Mouse (Mus musculus): Measurements from ENCODE around the gene Ost4.
"Not testable (repeated sequence)": the region's sequence is repeated elsewhere in the genome, so short reads cannot be mapped to it uniquely, and the experiment has no call there.

Gene Ost4

GRCm38 (mm10) chr5:30901860-30902259 is 5.7 kb downstream of the Ost4 start:
- DNase-seq (ENCODE audit: low read depth, low spot score), result no peak

GRCm38 (mm10) chr5:30890375-30890774 is 17.2 kb downstream of the Ost4 start:
- no peak for DNase-seq (ENCODE audit: low read depth, low spot score)

- peak; percentile 47 for DNase-seq (ENCODE audit: low read depth, low spot score)
Observed at GRCm38 (mm10) chr5:30889088-30889754, 18.4 kb downstream of the Ost4 start.

- peak; percentile 85 for DNase-seq (ENCODE audit: low read depth, low spot score)
Observed at GRCm38 (mm10) chr5:30888337-30889087, 19.1 kb downstream of the Ost4 start, which contains the start of gene Agbl5. Agbl5 (plus strand) TSS chr5:30888694.

GRCm38 (mm10) chr5:30887858-30888336 is 19.7 kb downstream of the Ost4 start:
- DNase-seq (ENCODE audit: low read depth, low spot score), result peak; percentile 85

GRCm38 (mm10) chr5:30887331-30887761 is 20.2 kb downstream of the Ost4 start:
- DNase-seq (ENCODE audit: low read depth, low spot score), result peak; percentile 79

GRCm38 (mm10) chr5:30886731-30887130 is 20.9 kb downstream of the Ost4 start:
- DNase-seq (ENCODE audit: low read depth, low spot score), result no peak

- no peak for DNase-seq (ENCODE audit: low read depth, low spot score)
Observed at GRCm38 (mm10) chr5:30886209-30886608, 21.4 kb downstream of the Ost4 start.

- DNase-seq (ENCODE audit: low read depth, low spot score), result not testable (repeated sequence)
Observed at GRCm38 (mm10) chr5:30881839-30882238, 25.7 kb downstream of the Ost4 start.

- no peak for DNase-seq (ENCODE audit: low read depth, low spot score)
Observed at GRCm38 (mm10) chr5:30879347-30879943, 28.1 kb downstream of the Ost4 start.

GRCm38 (mm10) chr5:30878616-30879015 is 29.0 kb downstream of the Ost4 start:
- DNase-seq (ENCODE audit: low read depth, low spot score), result no peak

- DNase-seq (ENCODE audit: low read depth, low spot score), result no peak
Observed at GRCm38 (mm10) chr5:30874365-30874764, 33.2 kb downstream of the Ost4 start.

GRCm38 (mm10) chr5:30872574-30872973 is 35.0 kb downstream of the Ost4 start:
- DNase-seq (ENCODE audit: low read depth, low spot score), result no peak

- no peak for DNase-seq (ENCODE audit: low read depth, low spot score)
Observed at GRCm38 (mm10) chr5:30870131-30870406, 37.5 kb downstream of the Ost4 start.

- DNase-seq (ENCODE audit: low read depth, low spot score), result peak; percentile 71
Observed at GRCm38 (mm10) chr5:30869405-30870130, 38.0 kb downstream of the Ost4 start.

- no peak for DNase-seq (ENCODE audit: low read depth, low spot score)
Observed at GRCm38 (mm10) chr5:30868981-30869380, 38.6 kb downstream of the Ost4 start.

- DNase-seq (ENCODE audit: low read depth, low spot score), result no peak
Observed at GRCm38 (mm10) chr5:30867712-30868111, 39.9 kb downstream of the Ost4 start, which contains the start of gene Tmem214. Tmem214 (plus strand) TSS chr5:30868012.

- DNase-seq (ENCODE audit: low read depth, low spot score), result no peak
Observed at GRCm38 (mm10) chr5:30866871-30867270, 40.7 kb downstream of the Ost4 start.

- no peak for DNase-seq (ENCODE audit: low read depth, low spot score)
Observed at GRCm38 (mm10) chr5:30864322-30864721, 43.3 kb downstream of the Ost4 start.

- DNase-seq (ENCODE audit: low read depth, low spot score), result no peak
Observed at GRCm38 (mm10) chr5:30863852-30864251, 43.7 kb downstream of the Ost4 start.

GRCm38 (mm10) chr5:30856124-30856523 is 51.5 kb downstream of the Ost4 start:
- no peak for DNase-seq (ENCODE audit: low read depth, low spot score)
